Mouse (Mus musculus) olfactory bulb, adult 2 months (tissue): Measurements from ENCODE around the gene Cfh. TPM values are rescaled to one million over a fixed set of nuclear protein-coding genes. Genes with fewer than 3 reads are reported as not detected.
"Not testable (repeated sequence)": the region's sequence is repeated elsewhere in the genome, so short reads cannot be mapped to it uniquely, and the experiment has no call there.

Experiments used
- H3K27ac ChIP-seq: fragments of 200-500 bp; 2 replicates; pipeline ENCODE4 v1.5.1; 2012; ENCODE audit warnings: low read depth, low read length; ENCODE audit not compliant: insufficient read depth
- H3K4me1 ChIP-seq: fragments of 200-500 bp; 2 replicates; pipeline ENCODE4 v1.6.1; 2012; ENCODE audit warnings: low read length; ENCODE audit not compliant: control insufficient read depth, insufficient read depth
- H3K4me3 ChIP-seq: fragments of 200-500 bp; 2 replicates; pipeline ENCODE4 v1.5.1; 2012; ENCODE audit warnings: mild to moderate bottlenecking, low read depth, low read length, moderate library complexity; ENCODE audit not compliant: insufficient read depth
- CTCF ChIP-seq: fragments of 200-500 bp; IDR thresholded peaks from 2 replicates; pipeline ENCODE4 v1.5.1; 2012; ENCODE audit warnings: low read depth, mild to moderate bottlenecking, low read length, moderate library complexity; ENCODE audit not compliant: insufficient read depth
- POLR2A ChIP-seq: fragments of 200-500 bp; IDR thresholded peaks from 2 replicates; pipeline ENCODE4 v1.6.1; 2012; ENCODE audit warnings: mild to moderate bottlenecking, low read depth, low read length, moderate library complexity; ENCODE audit not compliant: insufficient read depth
- WGBS: fragments of 180-500 bp; shearing (Covaris S2); methylation state at CpG from one replicate; pipeline ENCODE4 v1.1.7; 2018; 5-methylcytosine and 5-hydroxymethylcytosine counted together
- polyA plus RNA-seq: library from polyadenylated mRNA; stranded (reverse); fragments of >200 nt; gene quantifications from 2 replicates; pipeline ENCODE4 v1.2.4, GENCODE M21; 2012; ENCODE audit warnings: low replicate concordance; ENCODE audit not compliant: missing spikeins, insufficient read depth, insufficient read length

Cfh gene
- polyA plus RNA-seq, result not detected in 2 replicates

- not testable (repeated sequence) for H3K4me1 ChIP-seq, H3K27ac ChIP-seq, H3K4me3 ChIP-seq
Observed at GRCm38 (mm10) chr1:140183664-140184063, at the start of gene Cfh. Gene Cfh, minus strand, starts transcription at chr1:140183764.

- H3K4me1 ChIP-seq, result no peaks in the 10 kb centered on the region
- no peak for TF ChIP-seq CTCF
- 78% methylated on average over 8 of the region's 8 CpGs for WGBS
Observed at GRCm38 (mm10) chr1:140226673-140227072, 43.1 kb upstream of the Cfh start.

GRCm38 (mm10) chr1:140225221-140225620 is 41.7 kb upstream of the Cfh start:
- no peak for TF ChIP-seq POLR2A
- WGBS, result 68% methylated on average over 3 of the region's 3 CpGs
- H3K27ac ChIP-seq, result no peak overlapping the region
- H3K4me1 ChIP-seq, result no peaks in the 10 kb centered on the region
- H3K4me3 ChIP-seq, result no peak overlapping the region

More at GRCm38 (mm10) chr1:140226673-140227072, 43.1 kb upstream of the Cfh start:
- H3K4me3 ChIP-seq, result no peak overlapping the region
- H3K27ac ChIP-seq, result no peak overlapping the region

GRCm38 (mm10) chr1:140205329-140205728 is 21.8 kb upstream of the Cfh start:
- Histone ChIP-seq H3K4me1 (no peaks in the 10 kb centered on the region), H3K27ac (no peak overlapping the region), H3K4me3 (no peak overlapping the region)
- 69% methylated on average over 2 of the region's 2 CpGs for WGBS
- TF ChIP-seq POLR2A, result no peak
- TF ChIP-seq CTCF, result no peak

GRCm38 (mm10) chr1:140188500-140188899 is 4.9 kb upstream of the Cfh start:
- H3K4me3 ChIP-seq, H3K27ac ChIP-seq, H3K4me1 ChIP-seq: not testable (repeated sequence)
- WGBS, result 76% methylated on average over 2 of the region's 2 CpGs

GRCm38 (mm10) chr1:140183208-140183607 is 356 bp downstream of the Cfh start:
- 70% methylated on average over 2 of the region's 2 CpGs for WGBS
- Histone ChIP-seq H3K4me3 (no peak overlapping the region), H3K27ac (no peak overlapping the region), H3K4me1 (no peaks in the 10 kb centered on the region)
- no peak for TF ChIP-seq POLR2A
- TF ChIP-seq CTCF, result no peak

GRCm38 (mm10) chr1:140180125-140180524 is 3.4 kb downstream of the Cfh start:
- Histone ChIP-seq H3K27ac (no peak overlapping the region), H3K4me3 (no peak overlapping the region), H3K4me1 (no peaks in the 10 kb centered on the region)
- TF ChIP-seq POLR2A (no peak), CTCF (no peak)
- whole genome bisulfite sequencing, result 21% methylated on average over 1 of the region's 1 CpGs

GRCm38 (mm10) chr1:140175442-140175841 is 8.1 kb downstream of the Cfh start:
- TF ChIP-seq CTCF (no peak), POLR2A (no peak)
- Histone ChIP-seq H3K4me3 (no peak overlapping the region), H3K4me1 (no peaks in the 10 kb centered on the region), H3K27ac (no peak overlapping the region)
- 84% methylated on average over 2 of the region's 2 CpGs for WGBS

GRCm38 (mm10) chr1:140171581-140172154 is 11.9 kb downstream of the Cfh start:
- no peak overlapping the region for H3K27ac ChIP-seq
- no peaks in the 10 kb centered on the region for H3K4me1 ChIP-seq
- no peak for TF ChIP-seq POLR2A
- no peak for TF ChIP-seq CTCF
- WGBS, result 28% methylated on average over 4 of the region's 4 CpGs
- no peak overlapping the region for H3K4me3 ChIP-seq

GRCm38 (mm10) chr1:140158970-140159369 is 24.6 kb downstream of the Cfh start:
- no peak overlapping the region for H3K4me3 ChIP-seq
- H3K27ac ChIP-seq, result no peak overlapping the region
- TF ChIP-seq POLR2A (no peak), CTCF (no peak)
- WGBS, result 72% methylated on average over 3 of the region's 3 CpGs
- no peaks in the 10 kb centered on the region for H3K4me1 ChIP-seq
